Mouse (Mus musculus): ENCODE measurements around the gene Zfp964. TPM values are rescaled to one million over a fixed set of nuclear protein-coding genes. Genes with fewer than 3 reads are reported as not detected.

The Zfp964 gene
- not detected in 2 replicates for total RNA-seq (2023)

DNA sequence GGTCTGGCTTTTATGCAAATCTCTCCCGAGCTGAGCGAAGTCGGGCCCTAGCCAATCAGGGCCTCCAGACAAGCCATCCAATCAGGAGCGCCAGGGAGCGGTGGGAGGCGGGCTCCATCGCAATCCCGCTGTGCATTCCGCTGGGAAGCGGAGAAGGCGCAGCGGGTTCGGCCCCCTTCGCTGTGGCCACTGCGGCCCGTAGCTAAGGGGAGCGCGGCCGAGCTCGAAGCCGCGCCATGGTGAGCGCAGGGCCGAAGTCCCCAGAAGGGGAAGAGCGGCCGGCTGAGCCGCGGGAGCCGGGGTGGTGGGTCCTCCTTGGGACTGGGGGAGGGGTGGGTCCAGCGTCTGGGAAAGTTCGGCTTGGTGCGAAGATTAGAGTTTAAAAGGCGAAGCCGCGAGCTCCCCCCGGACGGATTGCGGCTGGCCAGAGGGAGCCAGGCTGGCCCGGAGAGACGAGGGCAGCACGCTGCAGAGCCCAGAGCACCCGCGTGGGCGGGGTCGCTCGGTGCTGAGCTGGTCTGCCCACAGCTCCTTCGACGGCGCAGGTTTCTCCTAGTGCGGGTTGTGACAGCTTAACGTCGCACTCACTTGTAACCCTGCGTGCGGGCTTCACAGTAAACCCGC lies at the start of gene Zfp964:
Gene Zfp964, plus strand, starts transcription at position 122 of the 624 bp plus-strand sequence.

DNA sequence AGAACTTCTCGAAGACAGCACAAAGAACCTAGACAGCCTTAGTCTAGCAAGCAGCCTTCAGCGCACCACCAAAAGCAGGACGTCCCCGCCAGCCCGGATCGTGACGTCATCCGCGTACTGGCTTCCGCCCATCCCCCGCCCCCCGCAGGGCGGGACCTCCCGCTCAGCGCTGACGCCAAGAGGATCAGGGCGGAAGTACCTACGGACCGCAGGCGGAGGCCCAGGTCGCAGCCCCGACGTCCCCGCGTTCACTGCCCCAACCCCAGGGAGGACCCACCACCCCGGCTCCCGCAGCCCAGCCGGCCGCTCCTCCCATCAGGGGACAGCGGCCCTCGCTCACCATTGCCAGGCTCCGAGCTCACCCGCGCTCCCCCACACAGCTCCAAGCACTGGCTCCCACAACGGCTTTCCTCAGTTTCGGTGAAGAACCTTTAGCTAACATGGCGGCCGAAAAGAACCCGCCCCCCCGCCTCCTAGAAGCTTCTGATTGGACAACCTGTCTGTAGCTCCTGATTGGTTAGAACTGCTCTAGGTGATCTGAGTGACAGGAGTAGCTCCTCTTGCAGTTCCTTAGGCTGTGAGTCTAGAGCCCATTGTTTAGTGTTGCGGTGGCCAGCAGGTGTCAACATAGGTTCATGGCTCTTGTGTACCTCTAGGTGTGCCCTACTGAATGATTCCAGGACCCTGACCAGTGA lies 29.0 kb upstream of the Zfp964 start, which contains the start of gene Zfp868:
Gene Zfp868, minus strand, starts transcription at position 454 of the 695 bp plus-strand sequence.

DNA sequence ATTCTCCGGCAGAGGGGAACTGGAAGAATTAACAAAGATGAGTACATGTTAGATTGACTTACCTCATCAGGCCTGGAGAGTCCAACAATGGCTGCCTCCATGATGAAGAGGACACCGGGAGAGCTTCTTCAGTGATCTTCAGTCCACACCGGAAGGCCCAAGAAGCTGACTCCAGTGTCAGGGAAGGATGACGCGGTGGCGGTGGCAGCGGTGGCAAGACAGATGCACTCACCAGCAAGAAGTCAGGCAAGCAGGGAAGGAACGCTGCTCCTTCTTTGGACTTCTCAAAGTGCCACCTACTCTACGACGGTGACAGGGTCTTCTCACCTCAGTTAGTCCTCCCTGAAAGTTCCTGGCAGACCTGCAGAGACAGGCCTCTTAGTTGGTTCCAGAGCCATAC lies 56.3 kb downstream of the Zfp964 start, which contains the start of gene Zfp869:
Gene Zfp869, minus strand, starts transcription at position 101 of the 400 bp plus-strand sequence.

Other genes with a start within 250 kb of the Zfp964 start
- not detected in 2 replicates for gene Gm9495, start 200.9 kb upstream of the Zfp964 start, total RNA-seq (2023)
- not detected in 2 replicates for gene Gm7697, start 131.5 kb upstream of the Zfp964 start, total RNA-seq (2023)
- gene Zfp868, start 28.9 kb upstream of the Zfp964 start, total RNA-seq (2023): 43.0 and 61.8 TPM in 2 replicates
- gene Zfp869, start 56.2 kb downstream of the Zfp964 start, total RNA-seq (2023): 35.8 and 46.9 TPM in 2 replicates
- gene Zfp963, start 95.5 kb downstream of the Zfp964 start, total RNA-seq (2023): 1.0 and 2.1 TPM in 2 replicates
- gene Gm20422, start 120.4 kb downstream of the Zfp964 start, total RNA-seq (2023): 0.75 and 2.0 TPM in 2 replicates
- 25.5 and 29.7 TPM in 2 replicates for gene Atp13a1, start 136.7 kb downstream of the Zfp964 start, total RNA-seq (2023)
- 16.2 and 22.4 TPM in 2 replicates for gene Zfp866, start 136.7 kb downstream of the Zfp964 start, total RNA-seq (2023)
- 542 and 837 TPM in 2 replicates for gene Gmip, start 154.2 kb downstream of the Zfp964 start, total RNA-seq (2023)
- gene Lpar2, start 167.9 kb downstream of the Zfp964 start, total RNA-seq (2023): 4.9 and 7.8 TPM in 2 replicates
- 0.50 and 1.5 TPM in 2 replicates for gene Pbx4, start 178.0 kb downstream of the Zfp964 start, total RNA-seq (2023)
- gene Cilp2, start 233.2 kb downstream of the Zfp964 start, total RNA-seq (2023): not detected in 2 replicates
- gene Tssk6, start 247.7 kb downstream of the Zfp964 start, total RNA-seq (2023): 0.79 and 1.6 TPM in 2 replicates
- 51.7 and 65.8 TPM in 2 replicates for gene Ndufa13, start 248.1 kb downstream of the Zfp964 start, total RNA-seq (2023)
- not detected in 2 replicates for gene Yjefn3, start 248.2 kb downstream of the Zfp964 start, total RNA-seq (2023)